Mouse (Mus musculus) kidney, adult 2 months (tissue): ENCODE measurements at regions not wholly inside any gene's neighbourhood (a gene's known extent, or its start where the extent isn't known, plus 50 kb on each side); places are given as distances from the start of the nearest gene placed in this dataset.

Experiments
- DNase-seq: peaks from one replicate; pipeline ENCODE4 v3.0.0; 2021
- H3K27ac ChIP-seq: fragments of 200-500 bp; 2 replicates; pipeline ENCODE4 v1.5.1; 2012; ENCODE audit warnings: low read depth, low read length, control low read depth, inconsistent platforms; ENCODE audit not compliant: insufficient read depth
- H3K27me3 ChIP-seq: fragments of 200-500 bp; replicated peaks from 2 replicates; pipeline ENCODE4 v1.6.1; 2012; ENCODE audit warnings: mild to moderate bottlenecking, moderate library complexity, low read length, inconsistent platforms; ENCODE audit not compliant: control insufficient read depth, insufficient read depth
- H3K36me3 ChIP-seq: fragments of 200-500 bp; 2 replicates; pipeline ENCODE4 v1.6.1; 2012; ENCODE audit warnings: mild to moderate bottlenecking, moderate library complexity, low read length, inconsistent platforms; ENCODE audit not compliant: control insufficient read depth, insufficient read depth
- H3K4me1 ChIP-seq: fragments of 200-500 bp; 2 replicates; pipeline ENCODE4 v1.6.1; 2011; ENCODE audit warnings: low read length; ENCODE audit not compliant: control insufficient read depth, insufficient read depth
- H3K4me3 ChIP-seq: fragments of 200-500 bp; 2 replicates; pipeline ENCODE4 v1.5.1; 2011; ENCODE audit warnings: mild to moderate bottlenecking, low read depth, low read length, control low read depth; ENCODE audit not compliant: insufficient read depth
- CTCF ChIP-seq: fragments of 200-500 bp; conservative IDR thresholded peaks from 2 replicates; pipeline ENCODE4 v1.5.1; 2011; ENCODE audit warnings: low read depth, mild to moderate bottlenecking, control low read depth, low read length, moderate library complexity, mixed read lengths; ENCODE audit not compliant: insufficient read depth, insufficient read length
- POLR2A ChIP-seq: fragments of 200-500 bp; IDR thresholded peaks from one replicate; pipeline ENCODE4 v1.6.1; 2011; ENCODE audit warnings: low read depth, low read length, control low read depth
- WGBS: fragments of 180-500 bp; shearing (Covaris S2); methylation state at CpG from one replicate; pipeline ENCODE4 v1.1.7; 2018; 5-methylcytosine and 5-hydroxymethylcytosine counted together

- Histone ChIP-seq H3K36me3 (no peaks in the 10 kb centered on the region), H3K27ac (no peak overlapping the region), H3K4me1 (no peaks in the 10 kb centered on the region), H3K4me3 (no peak overlapping the region), H3K27me3 (no peaks in the 10 kb centered on the region)
- DNase-seq: no peak
- TF ChIP-seq CTCF (no peak), POLR2A (no peak)
- WGBS: 65% methylated on average over 5 of the region's 5 CpGs
These were observed 414.4 kb downstream of the Ttll7 start for GRCm38 (mm10) chr3:147266556-147266955.

GRCm38 (mm10) chr3:147273446-147273845 lies 421.3 kb downstream of the Ttll7 start:
- DNase-seq: no peak
- TF ChIP-seq CTCF: no peak
- no peak for TF ChIP-seq POLR2A

GRCm38 (mm10) chr3:147278602-147279001 lies 426.4 kb downstream of the Ttll7 start:
- Histone ChIP-seq H3K27me3 (no peaks in the 10 kb centered on the region), H3K27ac (no peak overlapping the region), H3K36me3 (no peaks in the 10 kb centered on the region), H3K4me1 (no peaks in the 10 kb centered on the region), H3K4me3 (no peak overlapping the region)
- TF ChIP-seq POLR2A (no peak), CTCF (no peak)
- DNase-seq: no peak

More at GRCm38 (mm10) chr3:147273446-147273845, 421.3 kb downstream of the Ttll7 start:
- Histone ChIP-seq H3K27ac (no peak overlapping the region), H3K36me3 (no peaks in the 10 kb centered on the region), H3K4me3 (no peak overlapping the region), H3K27me3 (no peaks in the 10 kb centered on the region), H3K4me1 (no peaks in the 10 kb centered on the region)
- WGBS: 88% methylated on average over 3 of the region's 3 CpGs

GRCm38 (mm10) chr3:147283724-147284123 lies 431.6 kb downstream of the Ttll7 start:
- DNase-seq: no peak
- Histone ChIP-seq H3K36me3 (no peaks in the 10 kb centered on the region), H3K4me3 (no peak overlapping the region), H3K27me3 (no peaks in the 10 kb centered on the region), H3K4me1 (no peaks in the 10 kb centered on the region), H3K27ac (no peak overlapping the region)
- no peak for TF ChIP-seq POLR2A
- no peak for TF ChIP-seq CTCF
- 63% methylated on average over 9 of the region's 9 CpGs for WGBS

GRCm38 (mm10) chr3:147284357-147284756 lies 432.2 kb downstream of the Ttll7 start:
- Histone ChIP-seq H3K27ac (no peak overlapping the region), H3K27me3 (no peaks in the 10 kb centered on the region), H3K4me3 (no peak overlapping the region), H3K4me1 (no peaks in the 10 kb centered on the region), H3K36me3 (no peaks in the 10 kb centered on the region)
- WGBS: 90% methylated on average over 4 of the region's 4 CpGs
- no peak for DNase-seq
- TF ChIP-seq CTCF (no peak), POLR2A (no peak)

GRCm38 (mm10) chr3:147285496-147285895 lies 433.3 kb downstream of the Ttll7 start:
- 55% methylated on average over 5 of the region's 5 CpGs for WGBS
- no peak overlapping the region for H3K4me3 ChIP-seq
- H3K4me1 ChIP-seq: no peaks in the 10 kb centered on the region
- no peaks in the 10 kb centered on the region for H3K36me3 ChIP-seq
- no peak for DNase-seq
- H3K27ac ChIP-seq: no peak overlapping the region
- H3K27me3 ChIP-seq: no peaks in the 10 kb centered on the region
- no peak for TF ChIP-seq CTCF
- no peak for TF ChIP-seq POLR2A

GRCm38 (mm10) chr3:147287503-147287902 lies 435.3 kb downstream of the Ttll7 start:
- H3K27me3 ChIP-seq: no peaks in the 10 kb centered on the region
- no peak for DNase-seq
- H3K36me3 ChIP-seq: no peaks in the 10 kb centered on the region
- WGBS: 71% methylated on average over 8 of the region's 8 CpGs
- no peak overlapping the region for H3K4me3 ChIP-seq
- TF ChIP-seq CTCF (no peak), POLR2A (no peak)
- H3K4me1 ChIP-seq: no peaks in the 10 kb centered on the region
- H3K27ac ChIP-seq: no peak overlapping the region

GRCm38 (mm10) chr3:147291696-147292327 lies 439.6 kb downstream of the Ttll7 start:
- WGBS: 89% methylated on average over 10 of the region's 10 CpGs
- no peak for TF ChIP-seq POLR2A
- no peak for TF ChIP-seq CTCF
- no peak for DNase-seq
- no peaks in the 10 kb centered on the region for H3K27me3 ChIP-seq
- no peak overlapping the region for H3K4me3 ChIP-seq
- no peaks in the 10 kb centered on the region for H3K4me1 ChIP-seq
- no peaks in the 10 kb centered on the region for H3K36me3 ChIP-seq
- no peak overlapping the region for H3K27ac ChIP-seq
